Mouse (Mus musculus) megakaryocyte, adult 5-6 weeks (primary cell): Measurements from ENCODE around the gene Slco1a6. TPM values are rescaled to one million over a fixed set of nuclear protein-coding genes. Genes with fewer than 3 reads are reported as not detected.
"Not testable (repeated sequence)": the region's sequence is repeated elsewhere in the genome, so short reads cannot be mapped to it uniquely, and the experiment has no call there.

ENCODE experiments used
- ATAC-seq: 2 replicates; pipeline ENCODE4 v1.8.0; 2016; ENCODE audit warnings: mild to moderate bottlenecking, inconsistent platforms; ENCODE audit not compliant: poor library complexity, severe bottlenecking
- total RNA-seq, 2 experiments: library from RNA; stranded (forward) in 1 of 2; stranded (reverse) in 1 of 2; fragments of 153-499, 151-499 nt in 1 of 2; fragments of 221-1000, 200-1000 nt in 1 of 2; gene quantifications; 2 replicates each; pipeline versions ENCODE4 v1.2.3 to v1.2.4; 2015 to 2017

Slco1a6 gene
- not detected in 2 replicates for total RNA-seq (2015)
- not detected in 2 replicates for total RNA-seq (2017)

DNA sequence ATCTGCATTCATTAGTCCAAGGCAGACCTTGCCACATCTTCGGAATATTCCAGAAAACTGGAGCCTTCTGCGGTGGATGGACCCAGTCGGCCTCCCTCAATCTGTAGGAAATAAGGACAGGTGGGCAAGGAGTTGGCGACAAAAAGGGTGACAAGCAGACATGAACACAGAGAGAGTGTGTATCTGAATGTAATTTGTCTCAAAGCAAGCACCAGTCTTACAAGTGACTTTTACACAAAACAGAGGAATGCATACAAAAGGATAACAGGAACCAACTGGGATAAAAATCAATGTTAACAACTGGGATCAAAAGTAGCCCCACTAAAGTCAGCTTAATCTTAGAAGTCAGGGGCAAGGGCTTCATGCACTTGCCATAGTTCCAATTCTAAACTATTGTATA is at the start of gene Slco1a6:
Gene Slco1a6 (minus strand): TSS at position 101 of the 400 bp plus-strand sequence.
- no peak for ATAC-seq

DNA sequence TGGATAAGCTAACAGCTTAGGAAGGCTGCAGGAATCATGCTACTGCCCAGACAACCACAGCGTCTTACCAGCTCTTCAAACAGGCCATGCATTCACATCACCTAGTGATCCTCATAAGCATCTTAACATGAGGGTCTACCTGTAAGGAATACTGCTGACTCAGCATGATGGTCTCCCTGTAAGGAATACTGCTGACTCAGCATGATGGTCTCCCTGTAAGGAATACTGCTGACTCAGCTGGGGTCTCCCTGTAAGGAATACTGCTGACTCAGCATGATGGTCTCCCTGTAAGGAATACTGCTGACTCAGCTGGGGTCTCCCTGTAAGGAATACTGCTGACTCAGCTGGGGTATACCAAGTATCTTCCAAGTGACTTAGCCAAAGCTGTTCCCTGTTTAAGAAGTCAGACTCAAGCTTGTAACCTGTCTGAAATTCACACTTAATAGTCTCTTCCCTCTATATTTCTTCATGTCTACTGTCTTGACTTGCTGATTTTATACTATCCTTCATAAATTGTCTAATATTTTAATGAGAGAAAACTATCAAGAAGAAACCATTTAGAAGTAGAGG is 42.5 kb upstream of the Slco1a6 start:
- not testable (repeated sequence) for ATAC-seq

DNA sequence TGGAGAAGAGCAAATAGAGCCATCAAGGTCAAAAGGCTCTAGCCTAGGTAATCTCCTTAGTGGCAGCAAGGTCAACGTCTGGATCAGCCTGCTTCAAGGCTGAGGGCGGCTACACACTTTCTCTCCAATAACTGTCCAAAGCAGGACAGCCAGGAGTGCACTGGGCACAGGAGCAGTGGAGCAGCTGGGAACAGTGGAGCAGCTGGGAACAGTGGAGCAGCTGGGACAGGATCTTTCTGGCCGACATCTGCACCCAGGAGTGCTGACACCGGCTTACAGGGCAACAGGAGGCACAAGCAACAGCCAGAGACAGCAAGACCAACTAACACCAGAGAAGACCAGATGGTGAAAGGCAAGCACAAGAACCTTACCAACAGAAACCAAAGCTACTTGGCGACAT is 36.7 kb upstream of the Slco1a6 start:
- ATAC-seq, result no peak

DNA sequence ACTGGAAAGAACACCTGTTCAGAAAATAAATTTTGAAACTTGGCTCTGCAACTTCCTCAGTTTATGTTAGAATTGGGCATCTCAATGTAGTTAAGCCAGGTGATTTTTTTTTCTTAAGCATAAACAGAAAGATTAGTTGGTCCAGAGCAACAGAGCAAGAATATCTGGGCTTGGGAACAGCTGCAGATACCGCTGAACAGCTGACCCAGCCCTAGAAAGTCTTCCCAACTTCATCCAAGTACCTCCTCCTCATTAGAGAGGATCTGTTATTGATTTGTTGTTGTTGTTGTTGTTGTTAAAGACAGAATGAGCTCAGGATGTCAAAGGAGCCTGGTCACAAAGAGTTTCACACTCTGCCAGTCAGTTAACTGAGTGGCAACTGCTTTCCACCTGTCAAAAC is 31.1 kb upstream of the Slco1a6 start:
- no peak for ATAC-seq

DNA sequence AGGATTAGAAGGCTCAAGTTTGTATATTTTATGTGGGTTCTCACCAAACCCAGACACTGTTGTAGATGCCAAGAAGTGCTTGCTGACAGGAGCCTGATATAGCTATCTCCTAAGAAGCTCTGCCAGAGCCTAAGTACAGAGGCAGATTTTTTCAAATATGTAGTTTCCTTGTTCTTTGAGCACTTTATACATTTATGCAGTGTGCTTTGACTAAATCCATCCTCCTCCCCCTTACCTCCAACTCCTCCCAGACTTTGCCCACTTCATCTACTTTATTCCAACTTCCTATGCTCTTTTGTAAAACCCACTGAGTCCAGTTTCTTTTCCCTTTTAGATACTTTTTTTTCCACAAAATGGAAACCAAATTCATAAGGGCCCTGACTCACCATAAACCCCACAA is 11.8 kb upstream of the Slco1a6 start:
- ATAC-seq, result no peak

GRCm38 (mm10) chr6:142211821-142212220 is 3.5 kb upstream of the Slco1a6 start:
- ATAC-seq, result no peak

DNA sequence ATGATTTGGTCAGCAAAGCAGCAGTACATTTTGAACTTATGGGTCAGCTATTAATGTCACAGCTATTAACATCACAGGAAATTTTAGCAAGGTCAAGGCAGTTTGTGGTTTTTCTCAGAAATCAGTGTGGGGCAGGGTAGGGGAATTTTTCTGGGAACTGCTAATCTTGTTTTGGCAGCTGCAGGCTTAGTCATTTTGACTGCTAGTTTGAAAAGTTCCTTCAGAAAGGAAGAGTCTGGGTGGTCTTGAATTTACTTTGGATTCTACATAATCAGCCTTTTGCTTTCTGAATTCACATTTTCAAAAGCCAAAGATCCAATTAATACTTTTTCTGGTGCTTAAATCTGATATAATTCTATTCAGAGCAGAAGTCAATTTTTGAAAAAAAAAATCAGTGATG is 1.4 kb upstream of the Slco1a6 start:
- ATAC-seq, result no peak

GRCm38 (mm10) chr6:142200524-142200923 is 7.8 kb downstream of the Slco1a6 start:
- ATAC-seq, result no peak

DNA sequence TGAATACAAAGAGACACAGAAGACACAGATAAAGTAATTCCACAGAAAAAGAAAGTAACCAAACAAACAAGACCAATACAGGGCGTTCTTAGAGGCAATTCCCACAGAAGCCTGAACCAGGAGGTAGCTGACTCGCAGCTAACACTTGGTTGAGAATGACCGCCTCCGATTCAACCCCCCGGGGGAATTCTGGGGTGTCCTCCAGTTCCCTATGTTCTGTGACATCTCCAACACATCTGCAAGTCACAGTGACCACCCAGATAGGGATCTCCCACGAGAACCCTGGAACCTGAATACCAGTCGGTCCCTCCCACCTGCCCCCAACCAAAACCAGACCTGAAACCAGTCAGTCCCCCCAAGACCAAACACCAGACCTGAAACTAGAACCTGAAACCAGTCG is 14.1 kb downstream of the Slco1a6 start:
- ATAC-seq, result no peak

DNA sequence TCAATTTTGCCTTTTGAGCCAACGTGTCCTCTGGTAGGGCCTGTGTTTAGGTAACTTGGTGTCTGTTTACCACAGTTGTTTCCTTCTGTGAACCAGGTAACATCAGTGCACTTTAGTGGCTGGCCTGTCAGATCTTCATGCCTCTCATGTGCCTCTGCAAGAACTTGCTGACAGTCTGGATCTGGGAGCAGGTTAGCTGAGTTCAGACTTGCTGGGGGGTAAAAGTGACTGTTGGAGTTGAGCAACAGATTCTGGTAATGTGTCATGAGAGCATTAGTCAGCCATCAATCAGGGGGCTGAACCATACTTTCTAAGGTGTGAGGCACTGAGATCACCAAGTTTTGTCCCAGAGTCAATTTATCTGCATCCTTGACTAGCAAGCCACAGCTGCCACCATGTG is 16.4 kb downstream of the Slco1a6 start:
- ATAC-seq, result no peak

DNA sequence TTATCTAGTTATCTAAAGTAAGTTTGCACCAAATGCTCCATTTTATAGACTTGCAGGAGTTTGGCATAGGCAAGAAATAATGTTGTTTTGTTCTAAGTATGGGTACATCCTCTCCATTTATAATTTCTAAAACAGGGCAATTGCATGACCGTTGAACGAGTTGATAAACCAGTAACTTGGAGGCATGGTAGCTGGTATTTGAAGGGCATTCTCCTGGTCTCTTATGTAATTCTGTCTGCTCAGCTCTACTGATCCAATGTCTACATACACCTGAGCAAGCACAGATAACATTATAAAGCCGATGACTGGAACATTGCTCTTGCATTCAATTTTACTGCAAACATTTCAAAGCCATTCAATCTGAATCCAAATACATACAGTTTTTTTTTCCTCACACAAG is 20.9 kb downstream of the Slco1a6 start:
- ATAC-seq, result no peak

DNA sequence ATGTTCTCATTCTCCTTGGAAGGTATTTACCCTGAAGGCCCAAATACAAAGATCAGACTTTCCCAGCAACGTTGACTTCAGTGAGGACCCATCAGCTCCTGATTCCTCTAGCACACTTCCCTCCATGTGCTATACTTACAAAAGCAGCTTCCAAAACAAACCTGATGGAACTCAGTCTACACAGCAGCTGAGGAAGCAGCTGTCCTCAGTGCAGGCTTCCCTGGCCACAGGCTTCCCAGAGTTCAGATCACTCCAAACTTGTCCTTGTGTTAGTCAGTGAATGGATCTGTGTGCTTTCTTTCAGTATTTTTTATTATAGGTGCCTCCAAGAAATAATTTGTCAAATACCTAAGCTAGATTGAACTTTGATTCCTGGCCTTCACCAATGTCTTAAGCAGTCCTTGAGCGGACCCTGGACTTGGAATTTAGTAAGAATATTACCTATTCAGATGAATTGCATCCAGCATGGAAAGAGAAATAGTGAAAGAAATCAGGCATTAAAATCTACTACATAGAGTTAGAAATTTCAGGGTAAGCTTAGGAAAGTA is 22.4 kb downstream of the Slco1a6 start:
- ATAC-seq, result no peak

- no peak for ATAC-seq
Measured at GRCm38 (mm10) chr6:142163406-142163805, 44.9 kb downstream of the Slco1a6 start.

- no peak for ATAC-seq
Measured at GRCm38 (mm10) chr6:142161171-142161570, 47.1 kb downstream of the Slco1a6 start.

GRCm38 (mm10) chr6:142154081-142154480 is 54.2 kb downstream of the Slco1a6 start:
- not testable (repeated sequence) for ATAC-seq

DNA sequence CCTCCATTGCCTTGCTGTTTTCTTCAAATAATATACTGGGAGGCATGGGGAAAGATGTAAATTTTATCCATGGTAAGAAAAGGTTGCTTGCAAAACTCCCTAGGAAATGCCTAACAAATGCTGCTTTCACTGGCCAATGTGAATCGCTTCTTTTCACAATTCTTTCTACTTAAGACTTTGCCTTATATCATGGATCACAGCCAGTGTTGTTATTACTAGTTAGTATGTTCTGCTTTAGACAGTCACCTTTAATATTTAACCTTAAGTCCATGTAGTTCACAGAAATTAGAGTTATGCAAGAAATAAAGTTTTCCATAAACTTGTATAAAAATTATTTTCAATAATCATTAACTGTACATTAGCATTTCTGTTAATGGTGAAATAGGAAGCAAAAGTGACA is 60.0 kb downstream of the Slco1a6 start:
- ATAC-seq, result no peak

GRCm38 (mm10) chr6:142111667-142112305 is 96.5 kb downstream of the Slco1a6 start:
- no peak for ATAC-seq

DNA sequence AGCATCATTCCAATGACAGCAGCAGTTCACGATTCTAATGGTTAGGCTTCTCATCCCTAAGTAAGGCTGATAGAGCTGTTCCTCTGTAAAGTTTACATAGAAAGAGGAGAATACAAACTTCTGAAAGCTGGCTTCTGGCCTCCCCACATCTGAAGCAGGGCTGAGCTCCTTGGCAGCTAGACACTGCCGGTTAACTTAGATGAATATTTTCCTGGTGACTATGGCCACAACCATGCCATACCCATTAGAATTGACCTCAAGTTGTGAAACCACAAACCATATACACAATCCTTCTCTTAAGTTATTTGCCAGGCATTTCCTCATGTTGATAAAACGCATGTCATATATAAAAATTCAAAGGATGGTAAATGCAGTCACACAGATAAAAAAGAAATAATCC is 117.2 kb downstream of the Slco1a6 start:
- no peak for ATAC-seq

DNA sequence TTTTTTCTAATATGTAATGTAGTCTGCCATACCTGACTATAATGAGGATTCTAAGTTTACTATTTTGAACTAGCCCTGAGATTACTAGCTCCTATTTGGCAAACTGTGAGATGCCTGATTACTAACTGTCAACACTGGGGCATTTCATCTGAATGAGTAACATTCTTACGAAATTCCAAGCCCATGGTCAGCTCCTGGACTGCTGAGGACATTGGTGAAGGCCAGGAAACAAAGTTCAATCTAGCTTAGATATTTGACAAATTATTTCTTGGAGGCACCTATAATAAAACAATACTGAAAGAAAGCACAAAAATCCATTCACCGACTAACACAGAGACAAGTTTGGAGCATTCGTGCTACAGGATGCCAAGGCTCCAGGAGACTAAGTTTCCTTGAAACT is 150.0 kb downstream of the Slco1a6 start:
- not testable (repeated sequence) for ATAC-seq

DNA sequence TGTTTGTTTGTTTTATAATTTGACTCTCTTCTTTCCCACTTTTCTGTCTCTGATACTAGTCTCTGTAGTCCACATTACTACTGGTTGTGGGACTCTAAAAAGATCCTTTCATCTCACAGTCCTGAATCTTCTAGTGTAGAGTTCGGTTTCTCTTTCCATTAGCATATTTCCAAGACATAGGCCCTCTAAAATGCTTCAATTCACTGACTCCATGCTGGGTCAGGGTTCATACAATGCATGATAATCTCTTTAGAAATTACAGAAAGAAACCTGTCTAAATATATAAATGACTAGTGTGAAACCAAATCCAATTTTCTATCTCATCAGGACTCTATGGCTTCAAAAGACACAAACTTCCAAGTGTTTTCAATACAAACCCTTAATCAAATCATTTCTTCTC is 160.6 kb downstream of the Slco1a6 start:
- no peak for ATAC-seq

DNA sequence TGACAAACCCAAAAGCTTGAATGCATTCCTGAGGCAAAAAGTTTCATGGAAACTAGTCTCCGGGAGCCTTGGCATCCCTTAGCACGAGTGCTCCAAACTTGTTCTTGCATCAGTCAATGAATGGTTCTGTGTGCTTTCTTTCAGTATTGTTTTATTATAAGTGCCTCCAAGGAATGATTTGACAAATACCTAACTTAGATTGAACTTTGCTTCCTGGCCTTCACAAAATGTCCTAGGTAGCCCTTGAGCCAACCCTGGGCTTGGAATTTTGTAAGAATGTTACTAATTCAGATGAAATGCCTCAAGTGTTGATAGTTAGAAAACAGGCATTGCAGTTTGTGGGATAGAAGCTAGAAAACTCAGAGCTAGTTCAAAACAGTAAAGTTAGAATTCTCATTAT is 162.6 kb downstream of the Slco1a6 start:
- ATAC-seq, result no peak

DNA sequence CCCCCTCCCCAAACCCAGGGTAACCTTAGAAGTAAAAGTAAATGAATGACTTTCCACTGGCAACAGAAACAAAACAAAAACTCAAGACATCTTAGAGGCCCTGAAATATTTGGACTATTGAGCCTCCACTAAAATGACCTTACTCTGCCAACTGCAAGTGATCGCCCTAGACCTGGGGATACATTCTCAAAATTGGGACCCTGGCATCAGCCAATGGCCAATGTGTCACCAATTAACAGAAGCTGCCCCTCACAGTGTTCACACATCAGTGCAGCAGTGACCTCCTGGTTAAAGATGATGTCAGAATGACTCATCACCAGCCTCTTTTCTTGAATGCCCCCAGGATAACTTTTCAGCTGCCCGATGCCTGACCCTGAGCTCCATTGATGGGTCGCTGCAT is 166.4 kb downstream of the Slco1a6 start:
- no peak for ATAC-seq
